Mouse (Mus musculus): ENCODE results near the gene Orc2.

GRCm38 (mm10) chr1:58422879-58423278 is 82.0 kb downstream of the Orc2 start:
- TF ChIP-seq USF1 (IDR thresholded peaks at IDR 0.05; ENCODE audit: low read depth): no peak
- TF ChIP-seq CTCF (IDR thresholded peaks at IDR 0.05; ENCODE audit: control insufficient read depth, insufficient read depth, insufficient read length): no peak
- no peak for TF ChIP-seq MYOD1 (IDR thresholded peaks at IDR 0.05; ENCODE audit: control insufficient read depth, insufficient read length, low read depth)

All from C2C12 (cell line).